Mouse (Mus musculus): Measurements from ENCODE around the gene Mylk3. TPM values are rescaled to one million over a fixed set of nuclear protein-coding genes. Genes with fewer than 3 reads are reported as not detected.

Gene Mylk3
- polyA plus RNA-seq, 1 experiment, result not detected

DNA sequence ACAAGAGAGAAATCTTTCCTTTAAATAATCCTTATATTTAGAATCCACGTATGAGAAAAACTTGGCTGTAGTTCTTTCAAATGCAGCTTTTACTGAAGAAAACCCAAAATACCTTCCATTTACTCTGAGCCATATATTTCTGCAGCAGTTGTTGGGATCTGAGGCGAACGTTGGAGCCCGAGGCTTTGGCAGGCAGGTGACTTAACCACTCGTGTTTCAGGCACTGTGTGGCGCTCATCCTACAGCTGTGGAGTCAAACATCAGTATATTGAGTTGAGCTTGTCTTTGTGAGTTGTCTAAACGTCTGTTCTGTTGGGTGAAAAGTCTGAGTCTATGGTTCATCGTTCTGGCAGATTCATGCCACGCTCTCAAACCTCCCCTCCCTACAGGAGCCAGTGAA lies 59.1 kb downstream of the Mylk3 start:
- Histone ChIP-seq H3K9ac (ENCODE audit: low read depth, poor library complexity, severe bottlenecking) (no peak overlapping the region), H3K27me3 (ENCODE audit: control insufficient read depth, insufficient read depth, low read length, poor library complexity, severe bottlenecking) (0 out of 2 replicates have a peak, but pooled peaks cover 1% of the 10 kb centered on the region), H3K36me3 (ENCODE audit: control insufficient read depth, insufficient read depth, low read length, poor library complexity, severe bottlenecking) (no peaks in the 10 kb centered on the region), H3K4me1 (ENCODE audit: control insufficient read depth, insufficient read depth, low read length) (no peaks in the 10 kb centered on the region), H3K9me3 (replicated peaks; ENCODE audit: control insufficient read depth, insufficient read depth, low read length, poor library complexity, severe bottlenecking) (no peaks in the 10 kb centered on the region), H3K27ac (ENCODE audit: insufficient read depth, low read length) (no peak overlapping the region), H3K4me3 (ENCODE audit: low read depth, low read length) (no peak overlapping the region)
- no peak for TF ChIP-seq CTCF (IDR thresholded peaks at IDR 0.05; ENCODE audit: low read depth, low read length)
- TF ChIP-seq POLR2A (IDR thresholded peaks at IDR 0.05; ENCODE audit: insufficient read depth, low read length), result no peak
- no peak for TF ChIP-seq EP300 (IDR thresholded peaks at IDR 0.05; ENCODE audit: insufficient read depth, low read depth, low read length)

DNA sequence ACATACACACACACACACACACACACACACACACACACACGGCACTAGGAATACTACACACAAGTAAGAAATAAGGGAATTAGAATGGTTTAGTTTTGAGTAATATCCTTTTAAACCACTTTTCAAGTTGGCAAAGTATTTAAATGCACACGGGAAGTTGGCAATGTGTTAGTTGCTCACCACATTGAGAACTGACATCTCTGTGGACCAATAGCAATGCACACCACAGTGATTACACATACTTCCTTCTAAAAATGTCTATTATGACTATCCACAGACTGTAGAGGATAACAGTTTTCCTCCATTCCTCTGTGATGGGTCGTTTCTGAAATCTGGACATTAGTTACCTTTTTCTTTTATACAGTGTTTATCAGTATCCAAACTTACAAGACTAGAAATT lies 63.1 kb downstream of the Mylk3 start:
- H3K36me3 ChIP-seq (ENCODE audit: control insufficient read depth, insufficient read depth, low read length, poor library complexity, severe bottlenecking), result no peaks in the 10 kb centered on the region
- H3K9me3 ChIP-seq (replicated peaks; ENCODE audit: control insufficient read depth, insufficient read depth, low read length, poor library complexity, severe bottlenecking), result no peaks in the 10 kb centered on the region
- no peak for TF ChIP-seq POLR2A (IDR thresholded peaks at IDR 0.05; ENCODE audit: insufficient read depth, low read length)
- no peak for TF ChIP-seq EP300 (IDR thresholded peaks at IDR 0.05; ENCODE audit: insufficient read depth, low read depth, low read length)
- TF ChIP-seq CTCF (IDR thresholded peaks at IDR 0.05; ENCODE audit: low read depth, low read length), result no peak
- no peak overlapping the region for H3K27ac ChIP-seq (ENCODE audit: insufficient read depth, low read length)
- no peaks in the 10 kb centered on the region for H3K4me1 ChIP-seq (ENCODE audit: control insufficient read depth, insufficient read depth, low read length)
- no peak overlapping the region for H3K4me3 ChIP-seq (ENCODE audit: low read depth, low read length)
- no peaks in the 10 kb centered on the region for H3K27me3 ChIP-seq (ENCODE audit: control insufficient read depth, insufficient read depth, low read length, poor library complexity, severe bottlenecking)
- no peak overlapping the region for H3K9ac ChIP-seq (ENCODE audit: low read depth, poor library complexity, severe bottlenecking)

DNA sequence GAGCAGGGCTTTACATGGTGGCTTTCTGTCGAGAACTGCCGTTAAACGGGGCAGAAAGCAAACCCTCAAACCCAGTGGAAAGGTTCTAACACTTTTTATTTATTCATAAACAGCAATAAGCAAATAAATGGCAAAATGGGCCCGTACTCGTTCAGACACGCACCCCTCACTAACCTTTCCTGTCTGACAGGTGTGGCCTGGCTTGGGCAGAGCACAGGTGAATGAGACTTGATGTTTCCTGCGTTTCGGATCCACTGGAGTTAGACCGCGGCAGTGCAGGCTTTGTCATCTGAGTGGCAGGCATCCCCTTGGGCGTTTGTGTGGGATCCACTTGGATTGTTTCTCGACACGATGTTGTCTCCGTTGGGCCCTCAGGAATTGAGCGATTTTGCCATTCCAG lies 64.2 kb downstream of the Mylk3 start:
- Histone ChIP-seq H3K27ac (ENCODE audit: insufficient read depth, low read length) (no peak overlapping the region), H3K36me3 (ENCODE audit: control insufficient read depth, insufficient read depth, low read length, poor library complexity, severe bottlenecking) (no peaks in the 10 kb centered on the region), H3K4me1 (ENCODE audit: control insufficient read depth, insufficient read depth, low read length) (no peaks in the 10 kb centered on the region), H3K9me3 (replicated peaks; ENCODE audit: control insufficient read depth, insufficient read depth, low read length, poor library complexity, severe bottlenecking) (no peaks in the 10 kb centered on the region), H3K4me3 (ENCODE audit: low read depth, low read length) (no peak overlapping the region), H3K27me3 (ENCODE audit: control insufficient read depth, insufficient read depth, low read length, poor library complexity, severe bottlenecking) (no peaks in the 10 kb centered on the region), H3K9ac (ENCODE audit: low read depth, poor library complexity, severe bottlenecking) (no peak overlapping the region)
- TF ChIP-seq CTCF (IDR thresholded peaks at IDR 0.05; ENCODE audit: low read depth, low read length) (no peak), EP300 (IDR thresholded peaks at IDR 0.05; ENCODE audit: insufficient read depth, low read depth, low read length) (no peak), POLR2A (IDR thresholded peaks at IDR 0.05; ENCODE audit: insufficient read depth, low read length) (no peak)

DNA sequence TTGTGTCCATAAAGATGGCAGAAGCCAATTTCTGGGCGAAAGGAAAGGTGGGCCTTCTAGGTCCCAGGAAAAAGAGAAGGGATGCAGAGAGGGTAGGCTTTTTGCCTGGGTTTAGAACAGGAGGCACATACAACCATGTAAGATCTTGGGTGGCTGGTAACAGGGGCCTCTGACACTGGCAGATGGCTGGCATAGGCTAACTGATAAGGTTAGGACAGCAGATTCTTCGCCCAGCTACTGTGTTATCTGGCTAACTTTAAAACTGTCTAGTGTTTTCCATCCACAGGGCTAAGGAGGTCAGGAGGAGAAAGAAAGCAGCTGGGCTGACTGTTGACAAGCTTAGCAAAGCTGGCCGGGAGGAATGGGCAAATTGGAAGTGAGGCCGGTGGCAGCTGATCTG lies 67.6 kb downstream of the Mylk3 start:
- Histone ChIP-seq H3K9me3 (replicated peaks; ENCODE audit: control insufficient read depth, insufficient read depth, low read length, poor library complexity, severe bottlenecking) (no peaks in the 10 kb centered on the region), H3K4me1 (ENCODE audit: control insufficient read depth, insufficient read depth, low read length) (no peaks in the 10 kb centered on the region), H3K27me3 (ENCODE audit: control insufficient read depth, insufficient read depth, low read length, poor library complexity, severe bottlenecking) (no peaks in the 10 kb centered on the region), H3K9ac (ENCODE audit: low read depth, poor library complexity, severe bottlenecking) (no peak overlapping the region), H3K36me3 (ENCODE audit: control insufficient read depth, insufficient read depth, low read length, poor library complexity, severe bottlenecking) (no peaks in the 10 kb centered on the region), H3K4me3 (ENCODE audit: low read depth, low read length) (no peak overlapping the region), H3K27ac (ENCODE audit: insufficient read depth, low read length) (no peak overlapping the region)
- no peak for TF ChIP-seq POLR2A (IDR thresholded peaks at IDR 0.05; ENCODE audit: insufficient read depth, low read length)
- TF ChIP-seq EP300 (IDR thresholded peaks at IDR 0.05; ENCODE audit: insufficient read depth, low read depth, low read length), result no peak
- no peak for TF ChIP-seq CTCF (IDR thresholded peaks at IDR 0.05; ENCODE audit: low read depth, low read length)

DNA sequence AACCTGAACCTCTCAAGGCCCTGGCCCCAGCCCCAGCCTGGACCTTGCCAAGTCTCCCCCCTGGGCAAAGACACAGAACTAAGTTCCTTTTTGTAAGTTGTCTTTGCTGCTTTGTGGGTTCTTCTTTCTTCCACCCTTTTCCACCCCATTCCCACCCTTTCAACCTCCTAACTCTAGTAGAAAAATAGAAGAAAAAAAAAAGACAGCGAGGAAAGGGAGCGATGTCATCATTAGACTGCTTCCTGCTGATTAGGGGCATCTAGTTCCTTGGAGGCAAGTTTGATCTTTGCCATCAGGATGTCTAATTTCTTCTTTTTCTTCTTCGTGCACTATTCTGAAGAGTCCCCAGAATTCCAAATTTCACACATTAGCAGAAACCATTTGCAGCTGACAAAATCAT lies 73.1 kb downstream of the Mylk3 start:
- Histone ChIP-seq H3K9ac (ENCODE audit: low read depth, poor library complexity, severe bottlenecking) (no peak overlapping the region), H3K4me1 (ENCODE audit: control insufficient read depth, insufficient read depth, low read length) (no peaks in the 10 kb centered on the region), H3K27me3 (ENCODE audit: control insufficient read depth, insufficient read depth, low read length, poor library complexity, severe bottlenecking) (no peaks in the 10 kb centered on the region), H3K27ac (ENCODE audit: insufficient read depth, low read length) (no peak overlapping the region), H3K36me3 (ENCODE audit: control insufficient read depth, insufficient read depth, low read length, poor library complexity, severe bottlenecking) (peaks cover 8% of the 10 kb centered on the region), H3K9me3 (replicated peaks; ENCODE audit: control insufficient read depth, insufficient read depth, low read length, poor library complexity, severe bottlenecking) (no peaks in the 10 kb centered on the region), H3K4me3 (ENCODE audit: low read depth, low read length) (no peak overlapping the region)
- TF ChIP-seq CTCF (IDR thresholded peaks at IDR 0.05; ENCODE audit: low read depth, low read length) (no peak), EP300 (IDR thresholded peaks at IDR 0.05; ENCODE audit: insufficient read depth, low read depth, low read length) (no peak), POLR2A (IDR thresholded peaks at IDR 0.05; ENCODE audit: insufficient read depth, low read length) (no peak)

DNA sequence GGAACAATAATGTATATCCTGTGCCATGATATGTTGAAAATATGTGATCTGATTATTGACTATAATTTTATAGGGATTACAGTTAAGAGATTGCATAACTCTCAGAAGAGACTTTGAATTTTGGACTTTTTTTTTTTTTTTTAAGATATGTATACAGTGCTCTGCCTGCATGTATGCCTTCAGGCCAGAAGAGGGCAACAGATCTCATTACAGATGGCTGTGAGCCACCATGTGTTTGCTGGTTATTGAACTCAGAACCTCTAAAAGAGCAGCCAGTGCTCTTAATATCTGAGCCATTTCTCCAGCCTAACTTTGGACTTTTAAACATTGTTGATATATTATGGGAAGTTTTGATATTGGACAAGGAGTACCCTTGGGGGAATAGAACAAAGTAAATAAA lies 74.4 kb downstream of the Mylk3 start:
- Histone ChIP-seq H3K27ac (ENCODE audit: insufficient read depth, low read length) (no peak overlapping the region), H3K36me3 (ENCODE audit: control insufficient read depth, insufficient read depth, low read length, poor library complexity, severe bottlenecking) (peaks cover 20% of the 10 kb centered on the region), H3K27me3 (ENCODE audit: control insufficient read depth, insufficient read depth, low read length, poor library complexity, severe bottlenecking) (no peaks in the 10 kb centered on the region), H3K4me3 (ENCODE audit: low read depth, low read length) (no peak overlapping the region), H3K4me1 (ENCODE audit: control insufficient read depth, insufficient read depth, low read length) (no peaks in the 10 kb centered on the region), H3K9ac (ENCODE audit: low read depth, poor library complexity, severe bottlenecking) (no peak overlapping the region), H3K9me3 (replicated peaks; ENCODE audit: control insufficient read depth, insufficient read depth, low read length, poor library complexity, severe bottlenecking) (no peaks in the 10 kb centered on the region)
- TF ChIP-seq CTCF (IDR thresholded peaks at IDR 0.05; ENCODE audit: low read depth, low read length) (no peak), POLR2A (IDR thresholded peaks at IDR 0.05; ENCODE audit: insufficient read depth, low read length) (no peak), EP300 (IDR thresholded peaks at IDR 0.05; ENCODE audit: insufficient read depth, low read depth, low read length) (no peak)

All from ES-Bruce4 (cell line).